Mouse (Mus musculus): Measurements from ENCODE around the gene Olfr325. TPM values are rescaled to one million over a fixed set of nuclear protein-coding genes. Genes with fewer than 3 reads are reported as not detected.

Olfr325 gene
- polyA plus RNA-seq, 1 experiment, result not detected

GRCm38 (mm10) chr11:58602062-58602461 is 24.5 kb downstream of the Olfr325 start:
- H3K4me3 ChIP-seq (ENCODE audit: insufficient read depth, low read length), result no peak overlapping the region
- TF ChIP-seq CTCF (IDR thresholded peaks at IDR 0.05; ENCODE audit: extremely low read depth, insufficient read depth, low read length), result no peak
- no peak for TF ChIP-seq POLR2A (IDR thresholded peaks at IDR 0.05; ENCODE audit: extremely low read depth, insufficient read depth, low read length)

GRCm38 (mm10) chr11:58602800-58603560 is 25.4 kb downstream of the Olfr325 start:
- no peak overlapping the region for H3K27ac ChIP-seq (ENCODE audit: insufficient read depth, low read length)
- TF ChIP-seq CTCF (IDR thresholded peaks at IDR 0.05; ENCODE audit: extremely low read depth, insufficient read depth, low read length), result no peak
- TF ChIP-seq POLR2A (IDR thresholded peaks at IDR 0.05; ENCODE audit: extremely low read depth, insufficient read depth, low read length), result no peak
- no peak overlapping the region for H3K4me3 ChIP-seq (ENCODE audit: insufficient read depth, low read length)
- H3K4me1 ChIP-seq (ENCODE audit: control insufficient read depth, insufficient read depth, low read length), result no peaks in the 10 kb centered on the region

More at GRCm38 (mm10) chr11:58602062-58602461, 24.5 kb downstream of the Olfr325 start:
- H3K4me1 ChIP-seq (ENCODE audit: control insufficient read depth, insufficient read depth, low read length), result no peaks in the 10 kb centered on the region
- no peak overlapping the region for H3K27ac ChIP-seq (ENCODE audit: insufficient read depth, low read length)

GRCm38 (mm10) chr11:58604688-58605087 is 27.2 kb downstream of the Olfr325 start:
- Histone ChIP-seq H3K27ac (ENCODE audit: insufficient read depth, low read length) (no peak overlapping the region), H3K4me1 (ENCODE audit: control insufficient read depth, insufficient read depth, low read length) (no peaks in the 10 kb centered on the region), H3K4me3 (ENCODE audit: insufficient read depth, low read length) (no peak overlapping the region)
- TF ChIP-seq CTCF (IDR thresholded peaks at IDR 0.05; ENCODE audit: extremely low read depth, insufficient read depth, low read length) (no peak), POLR2A (IDR thresholded peaks at IDR 0.05; ENCODE audit: extremely low read depth, insufficient read depth, low read length) (no peak)

GRCm38 (mm10) chr11:58605228-58605627 is 27.7 kb downstream of the Olfr325 start:
- no peak overlapping the region for H3K4me3 ChIP-seq (ENCODE audit: insufficient read depth, low read length)
- H3K27ac ChIP-seq (ENCODE audit: insufficient read depth, low read length), result no peak overlapping the region
- no peaks in the 10 kb centered on the region for H3K4me1 ChIP-seq (ENCODE audit: control insufficient read depth, insufficient read depth, low read length)
- no peak for TF ChIP-seq POLR2A (IDR thresholded peaks at IDR 0.05; ENCODE audit: extremely low read depth, insufficient read depth, low read length)
- TF ChIP-seq CTCF (IDR thresholded peaks at IDR 0.05; ENCODE audit: extremely low read depth, insufficient read depth, low read length), result no peak

- TF ChIP-seq POLR2A (IDR thresholded peaks at IDR 0.05; ENCODE audit: extremely low read depth, insufficient read depth, low read length) (no peak), CTCF (IDR thresholded peaks at IDR 0.05; ENCODE audit: extremely low read depth, insufficient read depth, low read length) (no peak)
- no peak overlapping the region for H3K27ac ChIP-seq (ENCODE audit: insufficient read depth, low read length)
These were observed 28.8 kb downstream of the Olfr325 start for GRCm38 (mm10) chr11:58606177-58606919.

GRCm38 (mm10) chr11:58607030-58607429 is 29.5 kb downstream of the Olfr325 start:
- Histone ChIP-seq H3K4me3 (ENCODE audit: insufficient read depth, low read length) (no peak overlapping the region), H3K4me1 (ENCODE audit: control insufficient read depth, insufficient read depth, low read length) (no peaks in the 10 kb centered on the region), H3K27ac (ENCODE audit: insufficient read depth, low read length) (no peak overlapping the region)
- TF ChIP-seq CTCF (IDR thresholded peaks at IDR 0.05; ENCODE audit: extremely low read depth, insufficient read depth, low read length) (no peak), POLR2A (IDR thresholded peaks at IDR 0.05; ENCODE audit: extremely low read depth, insufficient read depth, low read length) (no peak)

More at GRCm38 (mm10) chr11:58606177-58606919, 28.8 kb downstream of the Olfr325 start:
- Histone ChIP-seq H3K4me1 (ENCODE audit: control insufficient read depth, insufficient read depth, low read length) (no peaks in the 10 kb centered on the region), H3K4me3 (ENCODE audit: insufficient read depth, low read length) (no peak overlapping the region)

GRCm38 (mm10) chr11:58613359-58613758 is 35.8 kb downstream of the Olfr325 start:
- Histone ChIP-seq H3K27ac (ENCODE audit: insufficient read depth, low read length) (no peak overlapping the region), H3K4me3 (ENCODE audit: insufficient read depth, low read length) (no peak overlapping the region), H3K4me1 (ENCODE audit: control insufficient read depth, insufficient read depth, low read length) (no peaks in the 10 kb centered on the region)
- TF ChIP-seq CTCF (IDR thresholded peaks at IDR 0.05; ENCODE audit: extremely low read depth, insufficient read depth, low read length) (no peak), POLR2A (IDR thresholded peaks at IDR 0.05; ENCODE audit: extremely low read depth, insufficient read depth, low read length) (no peak)

GRCm38 (mm10) chr11:58614526-58614925 is 37.0 kb downstream of the Olfr325 start:
- H3K4me1 ChIP-seq (ENCODE audit: control insufficient read depth, insufficient read depth, low read length), result no peaks in the 10 kb centered on the region
- H3K27ac ChIP-seq (ENCODE audit: insufficient read depth, low read length), result no peak overlapping the region
- H3K4me3 ChIP-seq (ENCODE audit: insufficient read depth, low read length), result no peak overlapping the region
- TF ChIP-seq CTCF (IDR thresholded peaks at IDR 0.05; ENCODE audit: extremely low read depth, insufficient read depth, low read length), result no peak
- TF ChIP-seq POLR2A (IDR thresholded peaks at IDR 0.05; ENCODE audit: extremely low read depth, insufficient read depth, low read length), result no peak

GRCm38 (mm10) chr11:58615975-58616374 is 38.4 kb downstream of the Olfr325 start, which contains the start of gene 2210407C18Rik:
Gene 2210407C18Rik, minus strand, starts transcription at chr11:58616075.
- Histone ChIP-seq H3K27ac (ENCODE audit: insufficient read depth, low read length) (no peak within 1 kb of the TSS), H3K4me3 (ENCODE audit: insufficient read depth, low read length) (no peak within 1 kb of the TSS), H3K4me1 (ENCODE audit: control insufficient read depth, insufficient read depth, low read length) (no peaks in the 10 kb centered on the region)
- TF ChIP-seq POLR2A (IDR thresholded peaks at IDR 0.05; ENCODE audit: extremely low read depth, insufficient read depth, low read length) (no peak), CTCF (IDR thresholded peaks at IDR 0.05; ENCODE audit: extremely low read depth, insufficient read depth, low read length) (no peak)

Data from cortical plate, adult 2 months (tissue).